Mouse (Mus musculus) kidney, postnatal 25 days (tissue): Measurements from ENCODE around the gene Rft1.

ENCODE experiments used
- DNase-seq, 2 experiments: peaks; one replicate each; pipeline ENCODE4 v3.0.0; 2021; ENCODE audit warnings: mixed read lengths in 2 of 2

Rft1 gene

GRCm38 (mm10) chr14:30630811-30631576 lies 23.2 kb upstream of the Rft1 start:
- DNase-seq, result peak; percentile 59 to 87

GRCm38 (mm10) chr14:30631834-30632233 lies 22.3 kb upstream of the Rft1 start:
- no peak for DNase-seq

GRCm38 (mm10) chr14:30633708-30634107 lies 20.5 kb upstream of the Rft1 start:
- DNase-seq, result peak in 1 of 2 experiments; percentile 29

GRCm38 (mm10) chr14:30634418-30634817 lies 19.7 kb upstream of the Rft1 start:
- DNase-seq, result peak in 1 of 2 experiments; percentile 70

GRCm38 (mm10) chr14:30635219-30635910 lies 18.8 kb upstream of the Rft1 start:
- peak; percentile 92 for DNase-seq

GRCm38 (mm10) chr14:30636499-30636898 lies 17.7 kb upstream of the Rft1 start:
- DNase-seq, result peak in 1 of 2 experiments; percentile 40

GRCm38 (mm10) chr14:30637087-30637486 lies 17.1 kb upstream of the Rft1 start:
- DNase-seq, result peak; percentile 87 to 93

- peak; percentile 38 to 49 for DNase-seq
Measured at GRCm38 (mm10) chr14:30638009-30638408, 16.2 kb upstream of the Rft1 start.

GRCm38 (mm10) chr14:30638686-30639085 lies 15.5 kb upstream of the Rft1 start:
- peak in 1 of 2 experiments; percentile 33 for DNase-seq

GRCm38 (mm10) chr14:30641748-30642147 lies 12.4 kb upstream of the Rft1 start:
- no peak for DNase-seq

GRCm38 (mm10) chr14:30644026-30644425 lies 10.1 kb upstream of the Rft1 start:
- DNase-seq, result no peak

GRCm38 (mm10) chr14:30645066-30645465 lies 9.1 kb upstream of the Rft1 start:
- DNase-seq, result no peak

GRCm38 (mm10) chr14:30646486-30646885 lies 7.7 kb upstream of the Rft1 start:
- DNase-seq, result no peak

- no peak for DNase-seq
Measured at GRCm38 (mm10) chr14:30648478-30648877, 5.7 kb upstream of the Rft1 start.

- peak in 1 of 2 experiments; percentile 69 for DNase-seq
Measured at GRCm38 (mm10) chr14:30649745-30650144, 4.4 kb upstream of the Rft1 start.

GRCm38 (mm10) chr14:30650969-30651368 lies 3.2 kb upstream of the Rft1 start:
- peak; percentile 95 to 98 for DNase-seq

- DNase-seq, result no peak
Measured at GRCm38 (mm10) chr14:30654691-30655228, 600 bp downstream of the Rft1 start.

- no peak for DNase-seq
Measured at GRCm38 (mm10) chr14:30655531-30655930, 1.4 kb downstream of the Rft1 start.

GRCm38 (mm10) chr14:30666061-30666460 lies 11.9 kb downstream of the Rft1 start:
- peak; percentile 58 to 75 for DNase-seq

- no peak for DNase-seq
Measured at GRCm38 (mm10) chr14:30666604-30667003, 12.4 kb downstream of the Rft1 start.

GRCm38 (mm10) chr14:30670161-30670560 lies 16.0 kb downstream of the Rft1 start:
- DNase-seq, result no peak

GRCm38 (mm10) chr14:30671095-30671985 lies 17.2 kb downstream of the Rft1 start:
- no peak for DNase-seq

- DNase-seq, result peak; percentile 83 to 94
Measured at GRCm38 (mm10) chr14:30671986-30672312, 17.8 kb downstream of the Rft1 start.
